Mouse (Mus musculus) MEL (cell line): ENCODE measurements around the gene Enoph1. TPM values are rescaled to one million over a fixed set of nuclear protein-coding genes. Genes with fewer than 3 reads are reported as not detected.
A peak's percentile ranks its signal among the peaks of the same experiment; 100 is the strongest.

Experiments
- DNase-seq: peaks from one replicate; pipeline ENCODE4 v3.0.0; 2011; ENCODE audit warnings: low read depth, low spot score
- H3K27ac ChIP-seq: 2 replicates; pipeline ENCODE4 v1.5.1; 2012; ENCODE audit warnings: low read depth, mild to moderate bottlenecking, control low read depth, low read length, moderate library complexity; ENCODE audit not compliant: control insufficient read depth
- H3K27me3 ChIP-seq, 2 experiments: fragments of 150-350 bp in 1 of 2; sonication (generic) in 1 of 2; 2 replicates each; pipeline ENCODE4 v1.6.1; 2012; ENCODE audit warnings: low read length in 2 of 2, mild to moderate bottlenecking in 2 of 2, improper control_type of control experiment in 1 of 2, moderate library complexity in 1 of 2; ENCODE audit not compliant: insufficient read depth in 2 of 2, control insufficient read depth in 1 of 2
- H3K36me3 ChIP-seq, 2 experiments: 2 replicates each; pipeline ENCODE4 v1.6.1; 2012 to 2014; ENCODE audit warnings: low read length in 2 of 2, improper control_type of control experiment in 1 of 2, inconsistent platforms in 1 of 2, mild to moderate bottlenecking in 1 of 2; ENCODE audit not compliant: insufficient read depth in 2 of 2, control insufficient read depth in 1 of 2
- H3K4me1 ChIP-seq, 2 experiments: fragments of 150-350 bp in 1 of 2; sonication (generic) in 1 of 2; 2 replicates each; pipeline ENCODE4 v1.6.1; 2012; ENCODE audit warnings: low read length in 2 of 2, improper control_type of control experiment in 1 of 2, mild to moderate bottlenecking in 1 of 2; ENCODE audit not compliant: insufficient read depth in 2 of 2, control insufficient read depth in 1 of 2
- H3K4me3 ChIP-seq, 2 experiments: fragments of 150-350 bp in 1 of 2; sonication (generic) in 1 of 2; 2 replicates each; pipeline ENCODE4 v1.5.1; 2012; ENCODE audit warnings: low read depth in 2 of 2, low read length in 2 of 2, mild to moderate bottlenecking in 2 of 2, moderate library complexity in 2 of 2, control low read depth in 1 of 2, improper control_type of control experiment in 1 of 2; ENCODE audit not compliant: control insufficient read depth in 1 of 2, insufficient read depth in 1 of 2
- H3K79me2 ChIP-seq: 2 replicates; pipeline ENCODE4 v1.6.1; 2012; ENCODE audit warnings: mild to moderate bottlenecking, low read length, moderate library complexity; ENCODE audit not compliant: control insufficient read depth, poor library complexity, insufficient read depth
- H3K9ac ChIP-seq: 2 replicates; pipeline ENCODE4 v1.6.1; 2012; ENCODE audit warnings: low read depth, mild to moderate bottlenecking, control low read depth, low read length, moderate library complexity; ENCODE audit not compliant: control insufficient read depth, poor library complexity, severe bottlenecking
- H3K9me3 ChIP-seq: fragments of 150-350 bp; sonication (generic); replicated peaks from 2 replicates; pipeline ENCODE4 v1.6.1; 2012; ENCODE audit warnings: mild to moderate bottlenecking, low read length, improper control_type of control experiment, moderate library complexity; ENCODE audit not compliant: insufficient read depth
- CHD1 ChIP-seq: IDR thresholded peaks from 2 replicates; pipeline ENCODE4 v1.6.1; 2012; ENCODE audit warnings: low read depth, mild to moderate bottlenecking, inconsistent platforms, low read length, improper control_type of control experiment
- CTCF ChIP-seq, 3 experiments: IDR thresholded peaks in 2 of 3; conservative IDR thresholded peaks in 1 of 3; 2 replicates each; pipeline ENCODE4 v1.5.1; 2011 to 2012; ENCODE audit warnings: low read length in 3 of 3, low read depth in 2 of 3, mild to moderate bottlenecking in 2 of 3, improper control_type of control experiment in 1 of 3, inconsistent platforms in 1 of 3, mixed read lengths in 1 of 3, moderate library complexity in 1 of 3; ENCODE audit not compliant: control insufficient read depth in 1 of 3, insufficient read depth in 1 of 3, poor library complexity in 1 of 3, severe bottlenecking in 1 of 3
- ELF1 ChIP-seq: IDR thresholded peaks from 2 replicates; pipeline ENCODE4 v1.6.1; 2014; ENCODE audit warnings: low read depth, mild to moderate bottlenecking, inconsistent platforms, low read length, improper control_type of control experiment, moderate library complexity
- EP300 ChIP-seq, 2 experiments: IDR thresholded peaks; 2 replicates each; pipeline ENCODE4 v1.6.1; 2011; ENCODE audit warnings: improper control_type of control experiment in 2 of 2, low read length in 2 of 2, low read depth in 1 of 2, mild to moderate bottlenecking in 1 of 2
- HCFC1 ChIP-seq: IDR thresholded peaks from 2 replicates; pipeline ENCODE4 v1.6.1; 2012; ENCODE audit warnings: low read depth, mild to moderate bottlenecking, inconsistent platforms, low read length, improper control_type of control experiment, moderate library complexity
- KAT2A ChIP-seq: conservative IDR thresholded peaks from 2 replicates; pipeline ENCODE4 v1.6.1; 2012; ENCODE audit warnings: low read depth, low read length, improper control_type of control experiment, inconsistent platforms
- MAX ChIP-seq: IDR thresholded peaks from 2 replicates; pipeline ENCODE4 v1.6.1; 2011; ENCODE audit warnings: low read length, improper control_type of control experiment
- NELFE ChIP-seq: IDR thresholded peaks from 2 replicates; pipeline ENCODE4 v1.6.1; 2011; ENCODE audit warnings: low read depth, low read length, improper control_type of control experiment
- RAD21 ChIP-seq: IDR thresholded peaks from 2 replicates; pipeline ENCODE4 v1.6.1; 2011; ENCODE audit warnings: mild to moderate bottlenecking, low read depth, low read length, improper control_type of control experiment
- RCOR1 ChIP-seq: IDR thresholded peaks from 2 replicates; pipeline ENCODE4 v1.6.1; 2012; ENCODE audit warnings: low read depth, mild to moderate bottlenecking, inconsistent platforms, low read length, improper control_type of control experiment
- SMC3 ChIP-seq: IDR thresholded peaks from 2 replicates; pipeline ENCODE4 v1.6.1; 2011; ENCODE audit warnings: low read depth, low read length, improper control_type of control experiment
- TBP ChIP-seq: IDR thresholded peaks from 2 replicates; pipeline ENCODE4 v1.8.0; 2011; ENCODE audit warnings: low read depth, low read length, improper control_type of control experiment
- TCF12 ChIP-seq: IDR thresholded peaks from 2 replicates; pipeline ENCODE4 v1.6.1; 2014; ENCODE audit warnings: low read depth, mild to moderate bottlenecking, inconsistent platforms, low read length, improper control_type of control experiment, moderate library complexity
- USF2 ChIP-seq, 2 experiments: IDR thresholded peaks; 2 replicates each; pipeline ENCODE4 v1.6.1; 2011 to 2012; ENCODE audit warnings: improper control_type of control experiment in 2 of 2, low read length in 2 of 2, borderline replicate concordance in 1 of 2, inconsistent platforms in 1 of 2, low read depth in 1 of 2, mild to moderate bottlenecking in 1 of 2; ENCODE audit not compliant: insufficient read depth in 1 of 2
- ZKSCAN1 ChIP-seq: IDR thresholded peaks from 2 replicates; pipeline ENCODE4 v1.6.1; 2012; ENCODE audit warnings: low read depth, mild to moderate bottlenecking, inconsistent platforms, low read length, improper control_type of control experiment, moderate library complexity
- polyA plus RNA-seq, 2 experiments: library from polyadenylated mRNA; stranded (reverse) in 1 of 2; unstranded in 1 of 2; fragments of >175 nt in 1 of 2; fragments of >200 nt in 1 of 2; gene quantifications; 2 replicates each; pipeline versions ENCODE4 v1.2.1 to v1.2.4; 2012; ENCODE audit warnings: low replicate concordance in 2 of 2, low read depth in 1 of 2; ENCODE audit not compliant: insufficient read length in 2 of 2, insufficient read depth in 1 of 2, missing spikeins in 1 of 2
- total RNA-seq: library from RNA; depleted of rRNA; stranded (reverse); fragments of 300-350 nt; gene quantifications from 2 replicates; pipeline ENCODE4 v1.2.3, GENCODE M21; 2012

Gene Enoph1
- total and polyA plus RNA-seq, 3 experiments: 83.3 to 89.0 TPM; not detected in 1

- no peaks in the 10 kb centered on the region for H3K27me3 ChIP-seq
Measured at GRCm38 (mm10) chr5:100082006-100082405, 42.2 kb downstream of the Enoph1 start.

GRCm38 (mm10) chr5:100083953-100084562 lies 44.3 kb downstream of the Enoph1 start:
- Histone ChIP-seq H3K36me3 (0 out of 4 replicates have a peak, but pooled peaks cover 0 to 2% of the 10 kb centered on the region in 2 experiments), H3K4me3 (no peak overlapping the region), H3K27ac (no peak overlapping the region), H3K4me1 (peaks cover 0 to 6% of the 10 kb centered on the region in 2 experiments; a peak in 2 of 4 replicates), H3K27me3 (no peaks in the 10 kb centered on the region), H3K79me2 (no peaks in the 10 kb centered on the region), H3K9ac (no peak overlapping the region), H3K9me3 (no peaks in the 10 kb centered on the region)
- DNase-seq: no peak
- TF ChIP-seq TCF12 (no peak), CTCF (IDR thresholded peaks at IDR 0.05 in 2 of 3, conservative IDR thresholded peaks at IDR 0.05 in 1 of 3; ENCODE audit: control insufficient read depth in 1 of 3, insufficient read depth in 1 of 3, low read depth in 2 of 3, low read length in 3 of 3, poor library complexity in 1 of 3, severe bottlenecking in 1 of 3) (no peak), HCFC1 (no peak), CHD1 (no peak)

More at GRCm38 (mm10) chr5:100082006-100082405, 42.2 kb downstream of the Enoph1 start:
- no peak for TF ChIP-seq EP300 (IDR thresholded peaks at IDR 0.05; ENCODE audit: low read depth in 1 of 2, low read length in 2 of 2)
- TF ChIP-seq ZKSCAN1: no peak
- no peak for TF ChIP-seq KAT2A
- TF ChIP-seq ELF1: no peak
- TF ChIP-seq NELFE: no peak
- TF ChIP-seq SMC3: no peak
- no peak for TF ChIP-seq RCOR1
- no peak for TF ChIP-seq MAX
- TF ChIP-seq USF2 (IDR thresholded peaks at IDR 0.05; ENCODE audit: borderline replicate concordance in 1 of 2, insufficient read depth in 1 of 2, low read depth in 1 of 2, low read length in 2 of 2): no peak
- H3K4me1 ChIP-seq: peaks cover 0 to 6% of the 10 kb centered on the region in 2 experiments; a peak in 2 of 4 replicates
- H3K9ac ChIP-seq: no peak overlapping the region
- no peaks in the 10 kb centered on the region for H3K9me3 ChIP-seq
- H3K27ac ChIP-seq: no peak overlapping the region
- DNase-seq: no peak
- H3K79me2 ChIP-seq: no peaks in the 10 kb centered on the region
- H3K36me3 ChIP-seq: 0 out of 4 replicates have a peak, but pooled peaks cover 0 to 2% of the 10 kb centered on the region in 2 experiments
- no peak overlapping the region for H3K4me3 ChIP-seq

- TF ChIP-seq TBP (no peak), RAD21 (no peak), ZKSCAN1 (no peak)
- peak; percentile 49 for DNase-seq
- Histone ChIP-seq H3K36me3 (0 out of 4 replicates have a peak, but pooled peaks cover 0 to 2% of the 10 kb centered on the region in 2 experiments), H3K4me1 (peaks cover 0 to 3% of the 10 kb centered on the region in 2 experiments; a peak in 2 of 4 replicates), H3K9me3 (no peaks in the 10 kb centered on the region), H3K27me3 (no peaks in the 10 kb centered on the region; a peak in 1 of 4 replicates), H3K27ac (no peak overlapping the region), H3K4me3 (no peak overlapping the region), H3K79me2 (no peaks in the 10 kb centered on the region), H3K9ac (no peak overlapping the region)
Measured at GRCm38 (mm10) chr5:100085097-100085496, 45.3 kb downstream of the Enoph1 start.
